Mouse (Mus musculus) erythroblast, embryonic 14.5 days (primary cell): ENCODE results near the gene Map2k2.

Experiments used
- GATA1 ChIP-seq: IDR thresholded peaks from 2 replicates; pipeline ENCODE4 v1.6.1; 2012; ENCODE audit warnings: low read length, inconsistent platforms, mixed read lengths
- TAL1 ChIP-seq: IDR thresholded peaks from 3 replicates; pipeline ENCODE4 v1.6.1; 2012; ENCODE audit warnings: low read length, inconsistent platforms, mixed read lengths

- TF ChIP-seq TAL1 (no peak), GATA1 (no peak)
These were observed 40.1 kb downstream of the Map2k2 start for GRCm38 (mm10) chr10:81145778-81146177.
